Mouse (Mus musculus) left cerebral cortex, postnatal 25 days (tissue): ENCODE data around the gene Ralgps2. TPM values are rescaled to one million over a fixed set of nuclear protein-coding genes. Genes with fewer than 3 reads are reported as not detected.
A peak's percentile ranks its signal among the peaks of the same experiment; 100 is the strongest.

Source experiments
- DNase-seq, 2 experiments: peaks; one replicate each; pipeline ENCODE4 v3.0.0; 2022; ENCODE audit warnings: low spot score in 2 of 2, mixed read lengths in 1 of 2
- intact Hi-C: fragments of 180-260 bp; cut with DNase I; formaldehyde crosslinking; loops from one replicate; pipeline ENCODE4 v1.15.1; 2025
- total RNA-seq, 2 experiments: library from RNA; stranded (reverse); gene quantifications; 2 replicates each; pipeline ENCODE4 v1.2.3; 2021

Ralgps2 gene
- total RNA-seq, 2 experiments from 2014 or later = 38.4 to 46.2 TPM

GRCm38 (mm10) chr1:156852872-156853271 lies 86.6 kb downstream of the Ralgps2 start:
- intact Hi-C loops = no loop called here
- no peak for DNase-seq

GRCm38 (mm10) chr1:156852409-156852808 lies 87.0 kb downstream of the Ralgps2 start:
- intact Hi-C loops = no loop called here
- DNase-seq = peak in 1 of 2 experiments; percentile 45

- intact Hi-C loops = no loop called here
- DNase-seq = no peak
Measured at GRCm38 (mm10) chr1:156847098-156847497, 92.3 kb downstream of the Ralgps2 start.

- DNase-seq = peak; percentile 23 to 56
- intact Hi-C loops = no loop called here
Measured at GRCm38 (mm10) chr1:156841625-156842339, 97.6 kb downstream of the Ralgps2 start.

GRCm38 (mm10) chr1:156838695-156839094 lies 100.7 kb downstream of the Ralgps2 start:
- intact Hi-C loops = no loop called here
- DNase-seq = peak; percentile 29 to 74

GRCm38 (mm10) chr1:156838177-156838576 lies 101.2 kb downstream of the Ralgps2 start, which contains the start of gene Angptl1:
TSS of gene Angptl1 (plus strand) at chr1:156838562.
- intact Hi-C loops = no loop called here
- DNase-seq = no peak

- DNase-seq = no peak
- intact Hi-C loops = no loop called here
Measured at GRCm38 (mm10) chr1:156819236-156819635, 120.2 kb downstream of the Ralgps2 start.

- intact Hi-C loops = no loop called here
- no peak for DNase-seq
Measured at GRCm38 (mm10) chr1:156813485-156813884, 125.9 kb downstream of the Ralgps2 start.

- intact Hi-C loops = no loop called here
- DNase-seq = no peak
Measured at GRCm38 (mm10) chr1:156812716-156813115, 126.7 kb downstream of the Ralgps2 start.

- intact Hi-C loops = no loop called here
- no peak for DNase-seq
Measured at GRCm38 (mm10) chr1:156811928-156812327, 127.5 kb downstream of the Ralgps2 start.

GRCm38 (mm10) chr1:156808332-156808731 lies 131.1 kb downstream of the Ralgps2 start:
- peak in 1 of 2 experiments; percentile 33 for DNase-seq
- intact Hi-C loops = no loop called here

- peak in 1 of 2 experiments; percentile 51 for DNase-seq
- intact Hi-C loops = no loop called here
Measured at GRCm38 (mm10) chr1:156801276-156801675, 138.2 kb downstream of the Ralgps2 start.

GRCm38 (mm10) chr1:156796251-156796650 lies 143.2 kb downstream of the Ralgps2 start:
- DNase-seq = no peak
- intact Hi-C loops = no loop called here

GRCm38 (mm10) chr1:156789844-156790490 lies 149.5 kb downstream of the Ralgps2 start:
- intact Hi-C loops = no loop called here

GRCm38 (mm10) chr1:156787164-156787863 lies 152.1 kb downstream of the Ralgps2 start:
- intact Hi-C loops = no loop called here
- DNase-seq = no peak

More at GRCm38 (mm10) chr1:156789844-156790490, 149.5 kb downstream of the Ralgps2 start:
- DNase-seq = no peak

- intact Hi-C loops = no loop called here
- DNase-seq = no peak
Measured at GRCm38 (mm10) chr1:156786074-156786473, 153.4 kb downstream of the Ralgps2 start.

GRCm38 (mm10) chr1:156784974-156785373 lies 154.5 kb downstream of the Ralgps2 start:
- no peak for DNase-seq
- intact Hi-C loops = no loop called here

GRCm38 (mm10) chr1:156784116-156784515 lies 155.3 kb downstream of the Ralgps2 start:
- intact Hi-C loops = no loop called here
- DNase-seq = no peak

GRCm38 (mm10) chr1:156781971-156782850 lies 157.2 kb downstream of the Ralgps2 start:
- no peak for DNase-seq
- intact Hi-C loops = no loop called here
